Mouse (Mus musculus) urinary bladder, postnatal 14 days (tissue): ENCODE measurements at regions not wholly inside any gene's neighbourhood (a gene's known extent, or its start where the extent isn't known, plus 50 kb on each side); places are given as distances from the start of the nearest gene placed in this dataset.

ENCODE experiments used
- DNase-seq: peaks from one replicate; pipeline ENCODE4 v3.0.0; 2021; ENCODE audit warnings: low spot score

DNA sequence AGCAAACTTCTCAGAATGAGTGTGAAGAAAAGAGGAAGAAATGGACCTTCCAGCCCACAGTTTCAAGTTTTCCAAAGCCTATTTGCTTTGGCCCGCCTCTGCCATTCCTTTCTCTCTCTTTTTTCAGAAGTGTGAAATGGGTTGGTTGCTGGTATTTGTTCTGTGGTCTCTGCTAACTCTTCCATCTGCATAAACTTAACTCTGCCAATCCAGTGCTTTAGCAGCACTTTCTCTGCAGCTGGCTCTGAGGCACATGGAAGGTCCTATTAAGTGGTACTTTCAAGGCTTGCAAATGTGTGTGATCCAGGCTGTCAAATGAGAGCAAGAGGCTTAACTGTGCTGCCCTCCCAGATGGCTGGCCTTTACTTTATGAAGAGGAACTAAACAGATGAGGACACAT lies 383.6 kb downstream of the Gm826 start:
- DNase-seq, result no peak

DNA sequence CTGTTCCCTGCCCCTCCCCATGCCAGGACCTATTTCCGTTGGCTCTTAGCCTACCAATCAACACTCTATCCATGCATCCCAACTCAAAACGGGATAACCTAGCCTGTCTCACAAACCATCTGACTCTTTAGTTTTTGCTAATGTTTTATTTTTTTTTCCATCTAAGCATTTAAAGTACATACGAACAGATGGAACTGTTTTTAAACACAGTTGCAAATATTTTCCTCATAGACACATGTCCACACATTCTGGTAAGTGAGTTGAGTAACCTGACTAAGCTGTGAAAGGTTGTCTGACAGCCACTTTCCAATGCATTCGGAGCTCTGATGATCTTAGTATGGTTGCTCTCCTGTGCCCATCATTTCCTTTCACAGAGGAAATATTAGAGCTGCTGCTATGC lies 384.9 kb downstream of the Gm826 start:
- no peak for DNase-seq

DNA sequence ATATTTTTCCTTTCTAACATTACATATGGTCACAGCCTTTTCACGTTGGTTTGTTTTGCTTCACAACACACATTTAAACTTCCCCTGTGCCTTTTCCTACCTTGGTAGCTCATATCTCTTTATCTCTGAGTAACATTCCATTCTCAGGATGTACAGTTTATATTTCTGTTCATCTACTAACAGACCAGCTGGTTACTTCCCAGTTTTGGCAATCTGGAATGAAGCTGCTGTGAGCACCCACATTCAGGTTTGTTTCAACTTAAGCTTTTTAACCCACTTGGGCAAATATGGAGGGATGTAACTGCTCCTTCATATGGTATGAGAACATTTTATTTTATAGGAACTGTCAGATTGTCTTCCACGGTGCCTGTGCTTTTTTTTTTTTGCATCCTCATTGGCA lies 403.2 kb downstream of the Gm826 start:
- no peak for DNase-seq

DNA sequence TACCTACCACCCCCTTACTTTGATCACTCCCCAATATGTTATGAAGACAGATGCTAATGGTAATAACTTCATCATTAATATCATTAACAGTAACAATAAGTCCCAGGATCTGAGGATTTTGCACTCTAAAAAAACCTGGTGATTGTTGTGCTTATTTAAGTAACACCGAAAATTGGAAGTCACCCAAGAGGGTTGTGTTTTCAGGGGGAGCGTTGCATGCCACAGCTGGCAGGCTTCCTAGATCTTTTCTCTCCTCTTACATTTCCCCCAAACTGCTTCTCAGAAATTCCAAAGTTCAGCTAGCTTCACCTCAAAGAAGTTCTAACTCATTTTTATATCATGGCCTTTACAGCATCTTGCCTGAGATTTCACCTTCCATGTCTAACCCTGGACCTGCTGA lies 444.3 kb downstream of the Gm826 start:
- DNase-seq, result no peak

DNA sequence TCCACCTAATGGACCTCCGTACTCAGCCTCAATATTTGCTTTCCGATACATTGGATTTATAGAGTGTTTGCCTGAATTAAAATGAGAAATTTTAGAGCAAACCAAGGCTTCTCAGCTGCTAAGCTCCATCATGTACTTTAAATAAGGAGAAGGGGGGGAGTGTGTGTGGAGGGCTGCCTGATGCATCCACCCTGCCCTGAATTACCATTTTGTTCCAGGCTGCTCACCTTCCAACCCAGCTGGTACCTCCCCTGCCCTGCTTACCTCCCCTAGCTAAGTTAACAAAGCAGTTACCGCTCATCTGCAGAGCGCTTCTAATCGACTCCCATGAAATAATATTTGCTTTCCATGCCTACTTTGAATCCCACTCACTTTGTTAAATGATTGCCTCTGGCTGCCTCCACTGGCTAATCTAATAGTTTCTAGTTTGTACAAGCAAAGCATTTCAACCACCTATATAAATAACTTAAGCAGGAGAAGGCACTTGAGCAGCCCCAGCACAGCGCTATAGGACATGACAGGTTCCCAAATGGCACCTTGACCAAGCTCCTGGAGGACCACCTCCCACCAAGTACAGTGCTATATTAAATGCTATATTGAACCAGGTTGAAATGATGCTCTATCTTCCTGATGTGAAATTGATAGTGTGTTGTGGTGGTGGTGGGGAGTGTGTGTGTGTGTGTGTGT lies 449.0 kb downstream of the Gm826 start:
- no peak for DNase-seq

DNA sequence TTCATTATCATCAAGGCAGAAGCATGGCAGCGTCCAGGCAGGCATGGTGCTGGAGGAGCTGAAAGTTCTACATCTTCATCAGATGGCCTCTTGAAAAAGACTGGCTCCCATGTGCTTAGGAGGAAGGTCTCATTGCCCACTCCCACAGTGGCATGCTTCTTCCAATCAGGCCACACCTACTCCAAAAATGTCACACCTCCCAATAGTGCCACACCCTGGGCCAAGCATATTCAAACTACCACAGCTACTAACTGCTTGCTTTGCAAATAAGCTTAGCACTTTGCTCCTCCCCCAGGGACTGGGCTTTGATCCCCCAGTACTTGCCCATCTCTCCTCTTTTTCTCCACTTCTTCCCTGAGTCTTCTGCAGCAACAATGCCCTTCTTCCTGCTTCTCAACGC lies 467.0 kb downstream of the Gm826 start:
- no peak for DNase-seq

DNA sequence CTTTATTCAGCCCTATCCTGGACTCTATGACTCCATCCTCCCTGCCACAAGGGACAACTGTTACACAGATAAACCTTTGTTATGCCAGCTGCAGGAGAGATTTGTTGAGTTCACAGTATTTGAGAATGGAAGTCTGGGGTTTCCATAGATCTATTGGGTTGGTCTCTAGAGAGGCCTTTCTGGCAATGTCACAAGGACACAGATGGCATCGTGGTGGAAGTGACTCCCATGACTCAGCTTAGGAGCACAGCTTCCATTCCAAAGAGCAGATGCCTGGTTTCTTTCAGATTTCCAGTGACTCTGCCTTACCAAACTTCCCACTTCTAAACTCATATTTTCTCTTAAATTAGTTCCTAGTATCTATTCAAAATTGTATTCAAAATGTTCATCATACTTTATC lies 467.6 kb downstream of the Gm826 start:
- DNase-seq, result no peak

DNA sequence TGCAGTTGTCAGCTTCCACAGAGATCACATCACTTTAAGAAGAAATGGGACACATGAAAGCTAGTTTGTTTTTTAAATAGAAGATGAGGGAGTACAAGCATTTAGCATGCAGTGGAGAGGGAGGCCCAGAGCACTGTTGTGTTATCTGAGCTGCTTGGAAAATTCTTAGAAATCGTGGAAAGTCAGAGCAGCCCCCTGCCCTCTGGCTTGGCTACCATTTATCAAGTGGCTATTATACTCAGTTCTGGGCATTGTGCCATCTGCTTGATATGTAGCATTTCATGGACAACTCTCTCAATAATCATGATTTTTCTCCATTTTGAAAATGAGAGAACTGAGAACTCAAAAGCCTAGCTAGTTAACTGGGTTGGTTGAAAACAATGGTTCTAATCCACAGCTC lies 470.8 kb downstream of the Gm826 start:
- DNase-seq, result no peak

DNA sequence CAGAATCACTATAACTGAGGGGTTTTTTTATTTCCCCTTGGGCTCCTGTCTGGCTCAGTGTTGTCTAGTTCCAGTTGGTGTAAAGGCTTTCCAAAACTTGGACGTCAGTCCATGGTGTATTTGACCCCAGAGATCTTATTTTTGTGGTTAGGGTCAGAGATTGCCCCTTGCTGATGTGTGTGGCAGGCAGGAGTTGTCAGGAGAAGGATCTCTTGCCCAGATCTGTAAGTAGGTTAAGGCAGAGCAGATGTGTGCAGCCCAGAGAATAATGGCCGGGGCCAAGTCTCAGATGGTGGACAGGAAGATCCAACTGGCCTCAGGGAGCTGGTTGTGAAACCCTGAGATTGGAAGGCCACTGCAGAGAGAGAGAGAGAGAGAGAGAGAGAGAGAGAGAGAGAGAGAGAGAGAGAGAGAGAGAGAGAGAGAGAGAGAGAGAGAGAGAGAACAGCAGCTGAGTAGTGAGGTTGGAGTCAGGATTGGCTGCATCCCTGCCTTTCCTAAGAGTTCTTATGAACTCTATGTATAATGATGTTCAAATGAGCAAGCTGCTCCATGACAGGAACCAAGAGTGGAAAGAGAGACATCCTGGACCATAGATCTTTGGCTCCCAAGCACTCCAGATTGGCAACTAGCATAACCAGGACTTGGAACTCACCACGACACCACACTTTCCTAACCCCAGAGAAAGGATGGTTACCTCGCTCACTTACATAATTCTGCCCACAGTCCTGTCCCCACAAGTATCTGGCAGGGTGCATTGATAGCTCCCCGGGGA lies 479.9 kb downstream of the Gm826 start:
- no peak for DNase-seq

DNA sequence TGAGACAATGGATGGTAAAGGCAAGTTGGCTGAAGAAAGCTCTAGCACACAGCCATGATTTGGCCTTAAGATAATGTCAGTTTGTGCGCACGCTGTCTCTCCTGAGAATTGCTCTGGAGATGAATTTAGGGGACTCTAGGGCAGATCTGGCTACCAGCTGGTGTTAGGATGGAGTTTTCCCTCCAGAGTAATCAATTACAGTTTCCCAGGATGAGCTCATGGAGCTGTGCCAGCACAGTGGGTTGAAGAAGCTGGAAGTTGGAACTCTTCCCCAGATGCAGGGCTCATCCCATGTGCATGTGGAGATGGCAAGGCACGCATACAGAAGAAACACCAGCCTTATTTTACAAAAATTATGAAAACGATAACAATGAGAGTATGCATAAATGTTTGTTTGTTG lies 481.0 kb downstream of the Gm826 start:
- no peak for DNase-seq

DNA sequence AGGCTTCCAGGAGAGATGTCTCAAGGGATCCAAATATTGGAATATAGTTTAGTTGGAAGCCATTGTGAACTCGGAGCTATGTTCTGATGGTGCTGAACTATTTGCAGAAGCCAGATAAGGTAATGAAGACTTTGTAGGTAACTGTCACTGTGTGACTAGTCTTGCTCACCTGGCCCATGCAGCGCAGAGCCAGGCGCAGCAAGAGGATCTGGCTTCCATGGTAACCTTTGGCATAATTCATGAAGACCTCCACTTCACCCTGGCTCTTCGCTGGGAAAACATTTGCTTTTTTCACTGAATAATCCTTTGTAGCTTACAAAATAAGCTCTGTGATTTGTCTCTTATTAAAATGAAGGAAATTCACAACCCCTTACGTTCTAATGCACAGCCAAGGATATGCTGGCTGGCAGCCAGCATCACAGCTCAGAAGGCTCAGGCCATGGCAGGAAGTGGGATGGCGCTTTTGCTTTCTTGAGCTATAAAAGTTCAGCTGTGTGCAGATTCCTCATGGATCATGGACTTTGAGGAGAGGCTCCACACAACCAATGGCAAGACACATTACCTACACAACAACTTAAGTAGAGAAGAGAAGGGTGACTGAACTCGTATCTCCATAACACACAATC lies 501.4 kb downstream of the Gm826 start:
- DNase-seq, result peak; percentile 3

DNA sequence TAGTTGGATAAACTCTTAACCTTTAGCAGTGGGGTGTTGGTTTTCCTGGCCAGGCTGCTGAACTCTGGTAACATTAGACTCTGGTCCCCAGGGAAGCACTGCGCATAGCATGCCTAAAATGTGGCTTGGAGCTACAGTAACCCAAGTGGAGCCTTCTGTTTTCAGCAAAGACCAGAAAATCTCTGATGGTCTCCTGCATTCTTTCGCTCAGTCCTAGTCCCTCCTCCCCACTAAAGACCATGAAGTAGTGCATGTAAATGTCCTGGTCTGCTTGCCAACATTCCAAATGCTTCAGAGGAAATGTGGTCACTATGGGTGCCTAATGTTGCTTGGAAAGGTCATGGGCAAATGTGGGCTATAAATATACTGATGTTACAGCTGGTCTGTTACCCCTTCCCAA lies 507.5 kb downstream of the Gm826 start:
- DNase-seq, result no peak

DNA sequence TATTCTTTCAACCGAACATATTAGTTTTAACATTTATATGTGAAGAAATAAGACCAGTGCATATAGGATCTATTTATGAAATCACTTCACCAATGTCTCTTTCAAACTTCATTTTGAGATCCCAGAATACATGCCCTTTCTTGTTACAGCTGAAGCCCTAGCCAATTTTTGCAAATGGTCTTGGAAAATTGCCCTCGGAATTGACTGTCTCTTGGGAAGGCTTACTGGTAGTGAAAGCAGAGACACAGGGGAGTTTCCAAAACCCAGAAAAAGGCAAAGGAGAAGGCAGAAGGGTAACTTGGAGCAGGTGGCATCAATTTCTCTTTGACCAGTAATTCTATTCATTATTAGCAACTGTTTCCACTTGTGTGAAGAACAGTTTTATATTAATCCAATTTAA lies 515.4 kb downstream of the Gm826 start:
- no peak for DNase-seq

DNA sequence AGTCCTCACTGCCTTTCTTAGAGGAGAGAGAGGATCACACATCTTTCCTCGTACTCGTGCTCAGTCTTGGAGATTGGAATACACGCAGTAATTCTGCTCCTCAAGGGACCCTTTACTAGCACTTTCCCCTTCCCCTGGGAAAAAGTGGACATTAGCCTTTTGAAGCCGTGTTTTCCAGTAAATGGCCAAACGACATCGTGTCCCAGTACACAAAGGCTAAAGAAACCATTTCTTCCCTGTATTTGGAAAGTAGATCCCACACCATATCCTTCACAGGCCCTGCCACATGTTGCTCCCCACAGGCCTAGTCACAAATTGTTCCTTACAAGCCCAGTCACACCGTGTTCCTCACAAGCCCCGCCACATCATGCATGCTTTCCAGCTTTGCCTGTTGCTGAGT lies 517.6 kb downstream of the Gm826 start:
- DNase-seq, result no peak
